Mouse (Mus musculus) midbrain, embryonic 10.5 days (tissue): ENCODE results near the gene Macf1. TPM values are rescaled to one million over a fixed set of nuclear protein-coding genes. Genes with fewer than 3 reads are reported as not detected.
"Not testable (repeated sequence)": the region's sequence is repeated elsewhere in the genome, so short reads cannot be mapped to it uniquely, and the experiment has no call there.

Source experiments
- DNase-seq: peaks from one replicate; pipeline ENCODE4 v3.0.0-alpha.2; 2017; ENCODE audit warnings: low spot score
- H3K27ac ChIP-seq: fragments of 300-500 bp; sonication (generic); replicated peaks from 2 replicates; pipeline ENCODE4 v1.5.1; 2016; ENCODE audit warnings: mild to moderate bottlenecking
- H3K27me3 ChIP-seq: fragments of 300-500 bp; sonication (generic); 2 replicates; pipeline ENCODE4 v1.6.1; 2016; ENCODE audit warnings: low read depth, mild to moderate bottlenecking; ENCODE audit not compliant: poor library complexity, severe bottlenecking
- H3K36me3 ChIP-seq: fragments of 300-500 bp; sonication (generic); 2 replicates; pipeline ENCODE4 v1.6.1; 2016; ENCODE audit warnings: mild to moderate bottlenecking, moderate library complexity
- H3K4me1 ChIP-seq: fragments of 300-500 bp; sonication (generic); 2 replicates; pipeline ENCODE4 v1.6.1; 2016
- H3K4me3 ChIP-seq: fragments of 300-500 bp; sonication (generic); 2 replicates; pipeline ENCODE4 v1.5.1; 2016; ENCODE audit warnings: mild to moderate bottlenecking, moderate library complexity
- H3K9me3 ChIP-seq: fragments of 300-500 bp; sonication (generic); replicated peaks from 2 replicates; pipeline ENCODE4 v1.6.1; 2016; ENCODE audit warnings: mild to moderate bottlenecking
- WGBS: fragments of 180-500 bp; shearing (Covaris S2); methylation state at CpG from one replicate; pipeline ENCODE4 v1.1.7; 2016; 5-methylcytosine and 5-hydroxymethylcytosine counted together
- polyA plus RNA-seq: library from polyadenylated mRNA; unstranded; fragments of >200 nt; fragmentation: Nextera tagmentation; extraction: Ambion mirVana; gene quantifications from 2 replicates; pipeline ENCODE4 v1.2.1, GENCODE M21; 2016

Gene Macf1
- polyA plus RNA-seq, 1 experiment from 2014 or later = 39.2 TPM

DNA sequence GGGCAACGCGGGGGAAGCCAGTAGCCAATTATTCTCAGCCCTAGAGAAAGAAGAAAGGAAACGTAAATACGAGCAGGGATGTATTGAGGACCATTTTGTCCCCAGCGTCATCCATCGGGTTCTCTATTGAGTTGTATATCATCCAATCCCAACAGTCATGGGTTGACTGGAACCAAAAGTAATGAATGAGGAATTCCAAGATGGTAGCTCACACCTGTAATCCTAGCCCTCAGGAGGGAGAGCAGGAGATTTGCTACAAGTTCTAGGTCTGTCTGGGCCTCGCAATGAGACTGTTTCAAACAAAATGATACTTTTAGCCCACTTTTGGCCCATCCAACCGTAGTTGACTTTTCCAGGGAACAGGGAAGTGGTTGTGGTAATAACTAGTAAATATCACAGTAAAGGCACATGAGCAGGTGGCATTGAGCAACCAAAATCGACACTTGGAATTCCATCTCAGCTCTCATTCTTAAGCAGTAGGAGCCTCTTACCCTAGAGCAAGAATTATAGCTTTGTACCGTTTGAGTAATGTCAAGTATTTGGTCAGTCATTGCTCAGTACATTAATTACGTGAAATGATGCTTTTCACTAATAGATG is 18.4 kb downstream of the Macf1 start:
- no peak for DNase-seq
- no peaks in the 10 kb centered on the region for H3K9me3 ChIP-seq
- no peaks in the 10 kb centered on the region for H3K27me3 ChIP-seq
- WGBS = 31% methylated on average over 11 of the region's 11 CpGs
- H3K4me3 ChIP-seq = peak overlapping the region; percentile 94
- H3K36me3 ChIP-seq = peaks cover 6% of the 10 kb centered on the region; the same call in 1 of the 2 replicates
- H3K27ac ChIP-seq = peak overlapping the region; percentile 99
- peaks cover 79% of the 10 kb centered on the region for H3K4me1 ChIP-seq

DNA sequence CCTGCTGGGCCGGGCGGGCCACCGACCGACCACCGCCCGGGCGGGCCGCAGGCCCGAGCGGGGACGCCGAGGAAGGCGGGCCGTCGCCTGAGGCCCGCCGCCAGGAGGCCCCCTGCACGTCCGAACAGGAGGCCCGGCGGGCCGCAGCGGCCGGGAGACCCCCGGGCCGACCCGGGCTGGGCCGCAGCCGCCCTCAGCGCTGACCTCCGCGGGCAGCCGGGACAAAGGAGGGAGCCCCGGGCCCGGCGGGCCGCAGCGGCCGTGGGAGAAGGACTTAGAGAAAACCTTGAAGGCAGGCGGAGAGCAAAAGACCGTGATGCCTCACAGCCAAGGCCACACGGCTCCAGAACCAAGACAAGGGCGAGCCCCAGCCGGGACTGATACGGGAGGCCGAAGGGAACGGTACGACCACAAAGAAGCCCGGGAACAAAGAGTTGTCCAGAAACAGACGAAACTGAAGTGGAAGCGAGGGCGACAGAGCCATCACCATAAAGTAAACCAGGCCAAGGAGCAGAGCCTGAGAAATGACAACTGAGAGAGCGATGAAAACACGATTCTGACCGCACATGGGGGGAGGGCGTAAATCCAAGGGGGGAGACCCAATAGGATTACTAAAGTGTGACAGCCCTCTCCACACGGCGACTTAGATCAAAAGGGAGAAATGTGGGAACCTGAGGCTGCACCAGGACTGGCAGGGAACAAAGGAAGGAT is 19.1 kb downstream of the Macf1 start:
- peak; percentile 81 for DNase-seq
- Histone ChIP-seq H3K36me3 (peaks cover 11% of the 10 kb centered on the region), H3K4me1 (peaks cover 72% of the 10 kb centered on the region), H3K4me3 (peak overlapping the region; percentile 94), H3K9me3 (no peaks in the 10 kb centered on the region), H3K27ac (peak overlapping the region; percentile 99), H3K27me3 (no peaks in the 10 kb centered on the region)
- WGBS = under 1% methylated on average over 55 of the region's 58 CpGs

DNA sequence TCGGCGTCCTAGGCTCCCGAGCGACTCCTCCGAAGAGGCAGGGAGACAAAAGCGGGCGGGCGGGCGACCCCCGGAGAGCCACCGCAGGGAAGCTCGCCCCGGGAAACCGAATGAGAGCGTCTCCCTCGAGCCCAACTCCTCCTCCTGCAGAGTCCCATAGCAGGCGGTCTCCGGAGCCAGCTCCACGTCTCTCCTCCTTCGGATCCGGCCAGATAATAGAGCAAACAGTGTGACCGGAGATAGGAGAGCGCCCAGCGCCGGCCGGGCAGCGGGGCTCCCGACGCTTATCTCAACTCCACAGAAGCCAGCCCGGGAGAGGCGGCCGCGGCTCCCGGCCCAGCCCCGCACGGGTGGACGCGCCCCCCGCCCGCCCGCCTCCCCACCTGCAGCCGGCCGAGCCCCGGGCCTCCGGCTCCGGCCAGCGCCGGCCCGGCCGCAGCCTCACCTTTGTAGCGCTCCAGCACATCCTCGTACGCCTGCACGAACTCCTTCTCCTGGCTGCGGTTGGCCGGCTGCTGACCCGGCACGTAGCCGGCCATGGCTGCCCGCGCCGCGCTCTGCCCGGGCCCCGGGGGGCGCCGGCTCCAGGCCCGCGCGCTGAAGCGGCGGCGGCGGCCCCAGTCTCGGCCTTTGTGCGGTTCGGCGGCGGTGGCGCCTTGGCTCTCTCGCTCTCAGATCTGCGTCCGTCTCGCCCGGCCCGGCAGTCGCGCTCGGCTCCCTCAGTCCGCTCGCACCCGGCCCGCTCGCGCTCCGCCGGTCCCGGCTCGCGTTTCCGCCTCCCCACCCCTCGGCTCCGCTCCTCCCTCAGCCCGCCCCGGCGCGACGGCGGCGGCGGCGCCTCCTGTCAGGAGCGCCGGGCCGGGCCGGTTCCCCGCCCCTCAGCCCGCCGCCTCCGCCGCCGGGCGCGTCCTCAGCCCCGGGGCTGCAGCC is 19.9 kb downstream of the Macf1 start:
- DNase-seq = peak; percentile 72
- H3K9me3 ChIP-seq = no peaks in the 10 kb centered on the region
- peak overlapping the region; percentile 99 for H3K27ac ChIP-seq
- WGBS = under 1% methylated on average over 116 of the region's 125 CpGs
- no peaks in the 10 kb centered on the region for H3K27me3 ChIP-seq
- H3K36me3 ChIP-seq = peaks cover 16% of the 10 kb centered on the region
- peaks cover 64% of the 10 kb centered on the region for H3K4me1 ChIP-seq
- H3K4me3 ChIP-seq = peak overlapping the region; percentile 94

DNA sequence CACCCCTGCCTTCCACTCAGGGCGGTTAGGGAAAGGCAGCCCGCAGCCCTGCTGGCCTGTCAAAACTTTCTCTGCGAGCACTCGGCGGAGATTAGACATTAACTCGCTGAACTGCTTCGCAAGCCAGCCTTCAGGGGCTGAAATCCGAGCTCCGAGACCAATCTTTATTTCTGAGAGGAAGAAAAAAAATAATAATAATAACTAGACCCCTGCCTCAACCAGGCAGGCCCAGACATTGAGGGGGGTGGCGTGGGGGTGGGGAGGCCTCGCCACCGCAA is 20.5 kb downstream of the Macf1 start:
- peaks cover 21% of the 10 kb centered on the region for H3K36me3 ChIP-seq
- peak; percentile 58 for DNase-seq
- H3K27ac ChIP-seq = peak overlapping the region; percentile 99
- 0% methylated on average over 12 of the region's 12 CpGs for WGBS
- no peaks in the 10 kb centered on the region for H3K9me3 ChIP-seq
- H3K4me1 ChIP-seq = peaks cover 59% of the 10 kb centered on the region
- H3K4me3 ChIP-seq = peak overlapping the region; percentile 94
- no peaks in the 10 kb centered on the region for H3K27me3 ChIP-seq

DNA sequence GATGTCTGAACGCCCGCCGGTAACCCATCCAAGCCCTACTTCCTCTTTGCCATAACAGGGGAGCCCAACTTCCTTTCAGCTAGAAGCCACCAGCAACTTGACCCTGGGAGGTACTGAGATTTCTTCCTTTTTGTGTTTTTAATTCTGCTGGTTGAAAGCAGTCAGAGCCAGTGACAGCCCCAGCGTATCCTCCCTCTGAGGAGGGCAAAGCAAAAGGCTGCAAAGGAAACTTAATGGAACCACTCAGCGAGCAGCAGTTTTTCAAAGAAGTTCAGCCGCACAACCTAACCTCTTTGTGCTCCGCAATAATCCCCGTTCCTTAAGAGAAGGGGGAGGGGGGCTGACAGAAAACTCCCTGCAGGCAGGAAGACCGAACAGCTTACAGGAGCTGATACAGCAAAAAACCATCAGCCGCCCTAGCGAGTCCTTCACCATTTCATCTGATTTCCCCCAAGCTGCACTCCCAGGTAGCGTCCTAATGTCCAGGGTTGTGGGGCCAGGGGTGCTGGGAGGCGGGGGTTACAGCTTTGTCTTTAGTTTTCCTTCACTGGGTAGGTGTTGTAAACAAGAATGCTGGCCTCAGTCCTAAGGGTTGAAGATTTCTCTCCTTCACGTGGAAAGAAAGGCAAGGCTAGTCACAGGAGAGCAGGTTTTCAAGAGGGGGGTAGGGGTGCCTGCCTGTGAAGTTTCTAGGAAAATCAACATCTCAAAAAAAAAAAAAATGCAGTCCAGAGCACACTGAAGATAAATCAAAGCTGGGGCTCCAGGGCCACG is 21.1 kb downstream of the Macf1 start:
- peak; percentile 69 for DNase-seq
- Histone ChIP-seq H3K27me3 (no peaks in the 10 kb centered on the region), H3K36me3 (peaks cover 23% of the 10 kb centered on the region), H3K4me1 (peaks cover 59% of the 10 kb centered on the region), H3K9me3 (no peaks in the 10 kb centered on the region), H3K4me3 (peak overlapping the region; percentile 94), H3K27ac (peak overlapping the region; percentile 99)
- 1% methylated on average over 15 of the region's 15 CpGs for WGBS

DNA sequence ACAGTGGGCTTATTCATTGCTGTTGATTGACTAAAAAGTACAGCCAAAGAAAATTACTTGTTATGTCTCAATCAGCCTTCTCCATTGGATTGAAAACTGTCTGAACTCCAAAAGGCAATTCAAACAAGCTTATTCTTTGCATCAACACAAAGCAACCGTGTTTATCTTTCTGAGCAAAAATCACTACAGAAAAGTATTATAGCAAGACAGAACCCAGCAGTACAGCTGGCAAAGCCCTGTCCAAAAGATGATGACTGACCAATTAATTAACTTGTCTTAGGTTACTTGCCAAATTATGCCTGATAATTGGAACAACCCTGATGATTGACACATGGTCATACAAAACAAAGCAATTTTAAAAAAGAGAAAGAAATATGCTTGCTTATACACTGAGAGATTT is 26.0 kb downstream of the Macf1 start:
- H3K9me3 ChIP-seq = no peaks in the 10 kb centered on the region
- H3K4me1 ChIP-seq = peaks cover 21% of the 10 kb centered on the region
- DNase-seq = no peak
- H3K27me3 ChIP-seq = no peaks in the 10 kb centered on the region
- H3K27ac ChIP-seq = no peak overlapping the region
- 95% methylated on average over 1 of the region's 1 CpGs for WGBS
- peaks cover 39% of the 10 kb centered on the region for H3K36me3 ChIP-seq
- H3K4me3 ChIP-seq = no peak overlapping the region

DNA sequence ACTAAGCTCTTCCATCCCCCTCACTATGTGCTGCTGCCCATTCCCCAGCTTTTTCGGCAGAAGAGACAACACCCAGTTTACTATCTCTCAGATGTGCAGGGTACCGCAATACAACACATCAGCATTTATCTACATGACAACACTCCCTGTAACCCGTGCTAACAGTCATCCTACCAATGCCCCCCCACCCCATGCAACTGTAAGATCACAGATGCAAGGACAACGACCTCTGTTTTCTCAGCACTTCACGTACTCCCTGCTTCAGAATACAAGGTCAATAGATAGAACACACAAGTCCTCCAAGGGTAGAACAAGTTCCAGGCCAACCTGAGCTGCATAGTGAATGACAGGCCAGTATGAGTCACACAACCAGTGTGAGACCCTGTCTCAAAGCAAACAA is 28.9 kb downstream of the Macf1 start:
- H3K36me3 ChIP-seq = peaks cover 49% of the 10 kb centered on the region
- WGBS = 92% methylated on average over 5 of the region's 5 CpGs
- H3K9me3 ChIP-seq = no peaks in the 10 kb centered on the region
- H3K27ac ChIP-seq = no peak overlapping the region
- H3K27me3 ChIP-seq = no peaks in the 10 kb centered on the region
- no peak overlapping the region for H3K4me3 ChIP-seq
- H3K4me1 ChIP-seq = no peaks in the 10 kb centered on the region
- no peak for DNase-seq

DNA sequence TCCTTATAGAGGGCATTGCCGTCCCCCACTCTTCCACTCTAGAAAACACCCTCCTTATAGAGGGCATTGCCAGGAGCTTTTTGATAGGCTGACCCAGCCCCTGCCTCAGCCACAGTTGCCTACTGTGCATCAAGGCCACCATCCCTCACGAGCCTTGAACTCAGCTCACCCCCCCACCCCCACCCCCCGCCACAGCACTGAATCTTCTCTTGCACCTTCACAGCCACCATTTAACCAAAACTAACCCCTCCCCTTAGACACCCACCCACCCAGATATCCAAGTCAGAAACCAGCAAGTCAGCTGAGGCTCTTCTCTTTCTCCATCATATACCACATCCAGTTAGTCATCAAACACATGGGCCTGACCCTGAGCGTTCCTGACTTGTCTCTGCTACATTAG is 29.6 kb downstream of the Macf1 start:
- 94% methylated on average over 4 of the region's 4 CpGs for WGBS
- Histone ChIP-seq H3K9me3 (no peaks in the 10 kb centered on the region), H3K4me1 (no peaks in the 10 kb centered on the region), H3K27me3 (no peaks in the 10 kb centered on the region), H3K36me3 (peaks cover 51% of the 10 kb centered on the region), H3K4me3 (no peak overlapping the region), H3K27ac (no peak overlapping the region)
- DNase-seq = no peak

DNA sequence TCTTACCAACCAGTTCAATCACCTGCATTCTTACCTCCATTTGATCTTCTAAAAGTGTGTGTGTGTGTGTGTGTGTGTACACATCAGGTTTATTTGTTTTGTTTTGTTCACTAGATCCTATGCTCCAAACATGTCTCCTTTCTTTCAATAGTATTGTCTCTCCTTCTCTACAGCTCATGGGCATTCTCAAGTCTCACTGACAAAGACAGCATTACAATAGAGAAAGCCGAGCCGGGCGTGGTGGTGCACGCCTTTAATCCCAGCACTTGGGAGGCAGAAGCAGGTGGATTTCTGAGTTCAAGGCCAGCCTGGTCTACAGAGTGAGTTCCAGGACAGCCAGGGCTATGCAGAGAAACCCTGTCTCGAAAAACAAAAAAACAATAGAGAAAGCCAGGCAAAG is 30.7 kb downstream of the Macf1 start:
- not testable (repeated sequence) for H3K9me3 ChIP-seq, H3K27me3 ChIP-seq, H3K4me1 ChIP-seq, H3K4me3 ChIP-seq, DNase-seq, H3K27ac ChIP-seq
- 92% methylated on average over 5 of the region's 5 CpGs for WGBS
- H3K36me3 ChIP-seq = peaks cover 53% of the 10 kb centered on the region

DNA sequence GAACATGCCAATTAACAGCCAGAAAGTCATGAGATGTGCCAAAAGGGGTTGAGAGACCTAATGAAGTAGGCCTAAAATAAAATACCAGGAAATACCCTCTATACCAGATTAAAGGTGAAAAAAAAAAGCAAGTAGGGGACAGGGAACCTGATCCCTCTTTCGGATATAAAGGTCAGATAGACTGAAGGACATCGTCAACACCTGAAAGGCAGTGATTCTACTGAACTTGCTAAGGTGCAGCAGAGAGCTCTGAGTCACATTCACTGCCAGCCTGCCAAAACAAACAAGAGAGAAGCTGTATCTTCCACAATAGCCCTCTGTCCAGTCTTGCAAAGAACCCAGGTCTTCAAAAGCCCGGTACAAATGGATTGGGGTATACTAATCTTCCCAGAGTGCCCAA is 32.0 kb downstream of the Macf1 start:
- no peak overlapping the region for H3K27ac ChIP-seq
- H3K4me1 ChIP-seq = no peaks in the 10 kb centered on the region
- H3K9me3 ChIP-seq = no peaks in the 10 kb centered on the region
- H3K27me3 ChIP-seq = no peaks in the 10 kb centered on the region
- no peak overlapping the region for H3K4me3 ChIP-seq
- H3K36me3 ChIP-seq = peaks cover 56% of the 10 kb centered on the region
- 89% methylated on average over 3 of the region's 3 CpGs for WGBS
- DNase-seq = no peak

DNA sequence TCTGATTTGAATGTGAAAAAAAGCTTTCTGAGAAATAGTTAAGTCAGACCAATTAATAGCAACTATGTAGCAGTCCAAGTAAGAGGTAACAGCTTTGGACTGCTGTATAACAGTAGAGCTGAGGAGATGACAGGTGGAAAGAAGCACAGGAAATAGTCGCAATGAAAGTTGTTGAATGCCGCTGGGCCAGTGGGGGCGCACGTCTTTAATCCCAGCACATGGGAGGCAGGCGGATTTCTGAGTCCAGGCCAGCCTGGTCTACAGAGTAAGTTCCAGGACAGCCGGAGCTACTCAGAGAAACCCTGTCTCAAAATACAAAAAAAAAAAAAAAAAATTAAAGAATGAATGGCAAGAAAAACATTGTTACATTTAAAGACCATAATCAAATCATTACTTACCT is 35.0 kb downstream of the Macf1 start:
- Histone ChIP-seq H3K4me1 (no peaks in the 10 kb centered on the region), H3K4me3 (no peak overlapping the region), H3K9me3 (no peaks in the 10 kb centered on the region), H3K36me3 (peaks cover 58% of the 10 kb centered on the region), H3K27ac (no peak overlapping the region), H3K27me3 (no peaks in the 10 kb centered on the region)
- whole genome bisulfite sequencing = 88% methylated on average over 6 of the region's 6 CpGs
- DNase-seq = no peak

DNA sequence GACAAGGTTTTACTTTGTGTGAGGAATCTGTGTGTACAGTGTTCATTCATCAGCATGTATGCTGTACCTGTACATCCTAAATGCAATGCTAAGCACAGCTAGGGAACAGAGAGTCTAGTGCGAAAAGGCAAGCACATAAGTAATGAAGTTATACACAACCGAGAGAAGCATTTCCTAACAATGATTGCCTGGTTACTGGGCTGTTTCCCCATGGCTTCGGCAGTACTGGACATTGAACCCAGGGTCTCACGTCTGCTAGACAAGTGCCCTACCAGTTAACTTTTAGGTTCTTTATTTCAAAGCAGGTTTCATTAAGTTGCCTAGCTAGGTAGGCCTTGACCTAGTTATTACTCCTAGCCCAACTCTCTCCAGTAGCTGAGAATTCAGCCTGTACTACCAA is 36.5 kb downstream of the Macf1 start:
- WGBS = 94% methylated on average over 4 of the region's 4 CpGs
- no peaks in the 10 kb centered on the region for H3K9me3 ChIP-seq
- no peaks in the 10 kb centered on the region for H3K27me3 ChIP-seq
- no peak overlapping the region for H3K27ac ChIP-seq
- H3K36me3 ChIP-seq = peaks cover 62% of the 10 kb centered on the region
- DNase-seq = no peak
- no peaks in the 10 kb centered on the region for H3K4me1 ChIP-seq
- H3K4me3 ChIP-seq = no peak overlapping the region
